Mouse (Mus musculus): ENCODE data around the gene Dnajc7. TPM values are rescaled to one million over a fixed set of nuclear protein-coding genes. Genes with fewer than 3 reads are reported as not detected.
A peak's percentile ranks its signal among the peaks of the same experiment; 100 is the strongest.
"Not testable (repeated sequence)": the region's sequence is repeated elsewhere in the genome, so short reads cannot be mapped to it uniquely, and the experiment has no call there.

Gene Dnajc7
- total RNA-seq, 1 experiment from 2014 or later = 135 TPM

DNA sequence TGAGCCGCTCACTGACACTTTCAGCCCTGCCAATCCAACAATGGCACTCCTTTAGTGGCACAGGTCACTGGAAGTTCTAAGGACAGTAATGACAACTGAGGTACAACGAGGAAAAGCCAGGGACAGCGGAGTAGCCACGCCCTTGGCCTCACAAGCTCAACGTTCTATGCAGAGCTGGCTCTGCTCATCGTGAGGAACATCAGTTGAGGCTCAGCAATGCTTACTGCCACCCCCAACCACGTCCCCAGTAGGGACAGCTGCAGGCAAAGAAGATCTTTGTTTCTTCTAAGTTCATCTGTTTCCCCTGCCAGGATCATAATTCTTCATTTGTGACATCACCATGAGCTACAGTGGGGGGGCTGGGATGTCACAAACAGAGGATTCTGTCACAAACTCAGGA lies 25.4 kb downstream of the Dnajc7 start:
- no peak for ATAC-seq (replicated peaks in 1 of 2; ENCODE audit: insufficient read depth in 1 of 2, low FRiP score in 2 of 2, low TSS enrichment in 1 of 2, low read depth in 1 of 2, poor library complexity in 2 of 2, severe bottlenecking in 2 of 2)

DNA sequence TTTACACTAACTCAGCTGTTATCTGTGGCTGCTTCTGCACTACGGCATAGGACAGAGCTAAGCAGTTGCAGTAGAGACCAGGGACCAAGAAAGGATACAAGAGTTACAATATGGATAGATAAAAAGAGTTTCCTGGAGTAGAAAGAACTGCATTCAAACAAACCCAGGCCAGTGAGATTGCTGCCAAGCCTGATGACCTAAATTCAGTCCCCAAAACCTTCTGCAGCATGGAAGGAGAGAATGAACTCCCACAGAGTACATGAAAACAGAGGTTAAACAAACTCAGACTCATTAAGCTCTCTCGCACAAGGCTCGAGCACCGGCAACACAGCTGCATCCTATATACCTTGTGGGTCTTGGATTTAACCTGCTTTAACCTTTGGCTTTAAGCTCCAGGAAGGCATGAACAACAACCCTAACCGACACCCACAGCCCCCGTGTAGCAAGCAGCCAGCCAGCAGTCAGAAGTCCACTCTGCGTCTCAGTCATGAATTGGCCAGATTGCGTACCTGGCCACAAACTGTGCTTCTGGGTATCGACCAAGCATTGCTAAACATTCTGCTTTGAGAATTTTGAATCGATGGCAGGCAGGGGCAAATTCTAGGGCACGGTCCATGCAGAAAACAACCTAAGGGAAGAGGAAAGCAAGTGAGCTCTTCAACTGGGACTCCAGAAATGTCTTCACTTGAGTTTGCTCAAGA lies 27.5 kb downstream of the Dnajc7 start:
- no peak for ATAC-seq (replicated peaks in 1 of 2; ENCODE audit: insufficient read depth in 1 of 2, low FRiP score in 2 of 2, low TSS enrichment in 1 of 2, low read depth in 1 of 2, poor library complexity in 2 of 2, severe bottlenecking in 2 of 2)

DNA sequence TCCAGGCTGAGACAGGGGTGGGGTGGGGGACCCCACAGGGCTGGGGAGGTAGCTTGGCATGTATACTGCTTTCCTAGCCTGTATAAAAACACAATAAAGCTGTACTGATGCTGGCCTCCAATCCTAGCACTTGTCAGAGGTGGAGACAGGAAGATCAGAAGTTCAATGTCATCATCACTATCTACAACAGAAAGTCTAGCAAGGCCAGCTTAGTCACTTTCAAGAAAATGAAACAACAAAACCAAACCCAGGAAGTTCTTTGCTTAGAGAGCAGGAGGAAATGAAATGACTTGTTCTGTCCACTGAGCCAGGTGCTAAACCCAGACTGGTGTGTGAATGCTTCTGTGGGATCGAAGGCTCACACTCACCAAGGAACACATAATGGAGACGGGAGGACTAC lies 31.5 kb downstream of the Dnajc7 start:
- no peak for ATAC-seq (replicated peaks in 1 of 2; ENCODE audit: insufficient read depth in 1 of 2, low FRiP score in 2 of 2, low TSS enrichment in 1 of 2, low read depth in 1 of 2, poor library complexity in 2 of 2, severe bottlenecking in 2 of 2)

DNA sequence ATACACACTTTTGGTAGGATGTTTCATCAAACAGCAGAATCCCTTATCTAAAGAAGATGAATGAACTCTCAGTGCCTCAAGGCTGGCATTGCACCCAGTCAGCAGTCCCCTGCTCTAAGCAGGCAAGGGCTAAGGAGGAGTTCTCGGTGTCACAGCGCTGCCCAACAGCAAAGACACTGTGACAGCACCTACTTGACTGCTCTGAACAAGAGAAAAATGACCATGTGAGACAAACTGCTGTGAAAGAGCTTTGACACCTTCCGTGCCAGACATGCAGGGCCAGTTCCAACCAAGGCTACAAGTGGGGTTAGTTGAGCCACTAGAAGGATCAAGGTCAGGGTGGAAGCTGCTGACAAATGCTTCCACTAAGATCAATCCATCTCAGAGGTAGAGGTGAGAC lies 34.8 kb downstream of the Dnajc7 start:
- ATAC-seq (replicated peaks in 1 of 2; ENCODE audit: insufficient read depth in 1 of 2, low FRiP score in 2 of 2, low TSS enrichment in 1 of 2, low read depth in 1 of 2, poor library complexity in 2 of 2, severe bottlenecking in 2 of 2) = no peak

DNA sequence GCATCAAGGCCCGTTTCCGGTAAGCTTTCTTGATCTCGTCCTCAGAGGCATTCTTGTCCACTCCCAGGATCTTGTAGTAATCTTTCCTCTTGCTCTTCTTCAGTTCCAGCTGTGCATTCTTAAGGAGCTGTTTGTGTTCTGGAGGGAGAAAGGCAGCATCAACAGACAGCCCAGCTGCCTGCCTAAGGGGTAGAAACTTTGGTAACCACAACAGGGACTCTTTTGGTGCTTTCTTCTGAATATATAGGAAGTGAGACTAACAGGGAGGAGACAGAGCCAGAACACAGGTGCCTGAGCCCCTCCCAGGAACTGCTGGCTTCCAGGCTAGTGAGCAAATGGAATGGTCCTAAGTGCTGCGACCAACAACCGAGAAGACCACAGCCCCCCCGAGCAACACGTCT lies 35.4 kb downstream of the Dnajc7 start:
- no peak for ATAC-seq (replicated peaks in 1 of 2; ENCODE audit: insufficient read depth in 1 of 2, low FRiP score in 2 of 2, low TSS enrichment in 1 of 2, low read depth in 1 of 2, poor library complexity in 2 of 2, severe bottlenecking in 2 of 2)

DNA sequence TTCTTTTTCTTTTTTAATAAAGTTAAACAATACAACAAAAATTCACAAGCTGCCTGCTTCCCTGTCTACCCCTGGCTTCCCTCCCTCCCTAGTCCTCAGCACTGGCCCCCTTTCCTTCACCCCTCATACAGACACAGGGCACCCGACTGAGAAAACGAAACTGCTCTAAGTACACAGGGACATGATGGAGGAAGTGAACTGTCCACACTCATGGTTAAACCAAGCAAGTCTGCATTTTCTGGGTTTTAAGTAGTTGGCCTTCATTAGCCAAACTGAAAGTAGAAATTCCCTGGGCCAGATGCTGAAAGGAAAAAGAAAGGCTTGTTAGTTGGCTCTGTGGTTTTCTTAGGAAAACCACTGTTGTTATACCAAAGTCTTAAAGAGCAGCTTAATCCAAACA lies 37.1 kb downstream of the Dnajc7 start:
- peak; percentile 11 to 54; a peak in 1 of 4 replicates for ATAC-seq (replicated peaks in 1 of 2; ENCODE audit: insufficient read depth in 1 of 2, low FRiP score in 2 of 2, low TSS enrichment in 1 of 2, low read depth in 1 of 2, poor library complexity in 2 of 2, severe bottlenecking in 2 of 2)

DNA sequence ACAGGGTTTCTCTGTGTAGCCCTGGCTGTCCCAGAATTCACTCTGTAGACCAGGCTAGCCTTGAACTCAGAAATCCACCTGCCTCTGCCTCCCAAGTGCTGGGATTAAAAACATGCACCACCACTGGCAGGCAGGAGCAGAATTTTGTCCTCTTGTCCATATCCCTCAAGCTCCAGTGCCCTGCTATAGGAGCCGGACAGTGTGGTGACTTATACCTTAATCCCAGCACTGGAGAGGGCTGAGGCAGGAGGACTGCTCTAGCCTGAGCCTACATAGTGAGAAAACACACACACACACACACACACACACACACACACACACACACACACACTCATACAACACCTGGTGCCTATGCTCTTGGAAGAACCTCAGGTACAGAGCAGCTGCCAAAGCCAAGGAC lies 37.6 kb downstream of the Dnajc7 start:
- ATAC-seq (replicated peaks in 1 of 2; ENCODE audit: insufficient read depth in 1 of 2, low FRiP score in 2 of 2, low TSS enrichment in 1 of 2, low read depth in 1 of 2, poor library complexity in 2 of 2, severe bottlenecking in 2 of 2) = not testable (repeated sequence)

DNA sequence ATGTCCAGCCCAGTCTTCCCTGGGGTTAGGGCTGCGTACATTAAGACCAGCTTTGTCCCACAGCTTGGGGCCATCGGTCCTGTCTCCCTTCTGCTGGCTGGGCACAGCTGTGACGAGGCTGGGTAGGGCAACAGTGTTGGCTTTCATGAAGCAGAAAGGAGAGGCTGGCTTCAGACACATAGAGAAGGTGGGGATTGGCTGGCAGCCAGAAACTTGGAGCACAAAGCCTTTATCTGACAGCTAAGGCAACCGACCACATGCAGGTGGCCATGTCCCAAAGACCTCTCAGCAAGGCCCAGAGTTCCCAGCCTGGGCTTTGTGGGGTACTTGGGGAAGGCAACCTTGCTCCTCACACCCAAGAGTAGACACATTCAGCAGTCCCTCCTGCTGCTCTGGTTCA lies 38.2 kb downstream of the Dnajc7 start:
- ATAC-seq (replicated peaks in 1 of 2; ENCODE audit: insufficient read depth in 1 of 2, low FRiP score in 2 of 2, low TSS enrichment in 1 of 2, low read depth in 1 of 2, poor library complexity in 2 of 2, severe bottlenecking in 2 of 2) = peak; percentile 21 to 40; a peak in 1 of 4 replicates

DNA sequence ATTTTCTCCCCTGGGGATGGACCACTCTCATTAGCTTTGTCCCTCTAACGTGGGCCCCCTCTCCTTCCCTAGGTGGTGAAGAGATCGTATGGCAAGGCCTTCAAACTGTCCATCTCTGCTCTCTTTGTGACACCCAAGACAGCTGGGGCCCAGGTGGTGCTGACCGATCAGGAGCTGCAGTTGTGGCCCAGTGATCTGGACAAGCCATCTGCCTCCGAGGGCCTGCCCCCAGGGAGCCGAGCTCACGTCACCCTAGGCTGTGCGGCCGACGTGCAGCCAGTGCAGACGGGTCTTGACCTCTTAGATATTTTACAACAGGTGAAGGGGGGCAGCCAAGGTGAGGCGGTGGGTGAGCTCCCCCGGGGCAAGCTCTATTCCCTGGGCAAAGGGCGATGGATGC lies 39.7 kb downstream of the Dnajc7 start:
- ATAC-seq (replicated peaks in 1 of 2; ENCODE audit: insufficient read depth in 1 of 2, low FRiP score in 2 of 2, low TSS enrichment in 1 of 2, low read depth in 1 of 2, poor library complexity in 2 of 2, severe bottlenecking in 2 of 2) = no peak

DNA sequence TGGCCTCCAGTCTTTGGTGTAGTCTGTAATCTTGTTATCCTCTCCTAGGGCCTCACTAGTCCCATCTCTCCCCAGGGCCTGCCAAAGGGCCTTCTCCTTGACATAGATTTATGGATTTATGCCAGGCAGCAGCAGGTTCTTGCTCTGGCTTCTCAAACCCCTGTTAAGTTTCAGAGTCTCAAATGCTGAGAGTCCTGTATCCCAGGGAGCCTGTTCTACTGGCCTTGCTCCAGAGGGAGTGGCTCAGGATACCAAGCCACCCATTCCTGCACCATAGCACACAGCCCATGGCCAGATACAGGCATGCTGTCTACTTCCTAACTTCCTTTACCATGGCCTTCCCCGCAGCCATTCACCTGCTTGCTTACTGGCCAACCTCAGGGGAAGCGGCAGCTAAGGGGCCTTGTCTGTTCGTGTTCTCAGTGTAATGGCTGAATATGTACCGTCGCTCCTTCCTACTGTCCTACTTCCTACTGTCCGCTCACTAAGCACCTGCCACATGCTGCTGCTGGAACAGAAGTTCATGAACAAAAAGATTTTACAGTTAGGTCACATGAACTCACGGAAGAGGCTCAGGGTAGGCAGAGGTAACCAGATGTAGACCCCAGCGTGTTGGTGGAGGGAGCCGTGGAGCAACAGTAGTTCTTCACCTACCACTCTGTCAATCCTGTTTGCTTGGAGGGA lies 40.7 kb downstream of the Dnajc7 start:
- ATAC-seq (replicated peaks in 1 of 2; ENCODE audit: insufficient read depth in 1 of 2, low FRiP score in 2 of 2, low TSS enrichment in 1 of 2, low read depth in 1 of 2, poor library complexity in 2 of 2, severe bottlenecking in 2 of 2) = no peak

DNA sequence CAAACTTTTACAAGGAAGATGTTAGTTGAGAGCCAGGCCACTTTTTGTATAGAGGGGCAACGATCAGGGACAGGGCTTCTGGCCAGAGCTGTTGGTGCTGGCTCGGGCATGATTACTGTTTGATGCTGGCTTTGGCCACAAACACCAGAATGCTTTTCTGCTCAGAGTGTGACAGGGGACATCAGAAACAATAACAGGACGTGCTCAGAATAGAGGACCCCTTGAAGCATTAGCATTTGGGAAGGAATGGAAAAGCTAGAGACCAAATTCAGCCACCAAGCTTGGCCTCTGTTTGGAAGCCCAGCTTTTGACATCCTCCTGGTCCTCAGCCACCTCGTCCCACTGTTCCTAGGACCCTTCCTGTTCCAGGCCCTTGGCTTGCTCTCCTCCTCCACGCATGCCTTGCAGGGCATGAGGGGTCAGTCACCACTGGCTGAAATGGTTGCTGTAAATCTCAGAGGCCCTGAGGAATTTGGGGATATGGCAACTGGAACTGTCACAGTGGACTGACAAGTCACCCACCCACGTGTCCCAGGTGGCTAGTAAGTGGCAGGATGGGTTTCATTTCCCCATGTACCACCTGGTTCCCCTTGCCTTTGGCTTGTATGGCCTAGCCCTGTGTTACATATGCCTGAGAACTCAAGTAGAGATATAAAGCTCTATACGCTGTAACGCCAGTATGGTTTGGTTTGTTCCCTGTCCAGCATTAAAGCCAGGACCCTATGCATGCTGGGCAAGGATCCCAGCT lies 41.9 kb downstream of the Dnajc7 start:
- ATAC-seq (replicated peaks in 1 of 2; ENCODE audit: insufficient read depth in 1 of 2, low FRiP score in 2 of 2, low TSS enrichment in 1 of 2, low read depth in 1 of 2, poor library complexity in 2 of 2, severe bottlenecking in 2 of 2) = no peak

DNA sequence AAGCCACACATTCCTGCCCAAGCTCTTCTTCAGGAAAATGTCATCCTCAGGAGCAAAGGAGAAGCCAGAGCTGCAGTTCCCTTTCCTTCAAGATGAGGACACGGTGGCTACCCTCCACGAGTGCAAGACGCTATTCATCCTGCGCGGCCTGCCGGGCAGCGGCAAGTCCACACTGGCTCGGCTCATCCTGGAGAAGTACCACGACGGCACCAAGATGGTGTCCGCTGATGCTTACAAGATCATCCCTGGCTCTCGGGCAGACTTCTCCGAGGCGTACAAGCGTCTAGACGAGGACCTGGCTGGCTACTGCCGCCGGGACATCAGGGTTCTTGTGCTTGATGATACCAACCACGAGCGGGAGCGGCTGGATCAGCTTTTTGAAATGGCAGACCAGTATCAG lies 43.7 kb downstream of the Dnajc7 start:
- ATAC-seq (replicated peaks in 1 of 2; ENCODE audit: insufficient read depth in 1 of 2, low FRiP score in 2 of 2, low TSS enrichment in 1 of 2, low read depth in 1 of 2, poor library complexity in 2 of 2, severe bottlenecking in 2 of 2) = no peak

DNA sequence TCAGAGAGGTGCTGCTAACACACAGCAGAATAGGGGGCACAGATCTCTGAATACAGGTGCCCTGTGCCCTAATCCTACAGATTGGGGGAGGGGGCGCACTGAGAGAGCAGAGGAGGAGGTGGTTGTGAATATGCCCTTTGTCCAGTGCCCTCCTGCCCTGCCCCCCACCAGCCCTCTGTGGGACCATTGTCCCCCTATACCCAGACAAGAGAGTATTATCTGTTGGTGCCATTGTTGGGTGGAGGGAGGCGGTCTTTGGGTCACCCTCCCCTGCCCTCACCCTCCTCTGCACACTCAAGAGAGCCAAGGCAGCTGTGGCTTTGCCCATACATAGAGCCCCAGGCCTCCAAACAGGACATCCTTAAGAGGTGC lies 44.5 kb downstream of the Dnajc7 start:
- no peak for ATAC-seq (replicated peaks in 1 of 2; ENCODE audit: insufficient read depth in 1 of 2, low FRiP score in 2 of 2, low TSS enrichment in 1 of 2, low read depth in 1 of 2, poor library complexity in 2 of 2, severe bottlenecking in 2 of 2)

DNA sequence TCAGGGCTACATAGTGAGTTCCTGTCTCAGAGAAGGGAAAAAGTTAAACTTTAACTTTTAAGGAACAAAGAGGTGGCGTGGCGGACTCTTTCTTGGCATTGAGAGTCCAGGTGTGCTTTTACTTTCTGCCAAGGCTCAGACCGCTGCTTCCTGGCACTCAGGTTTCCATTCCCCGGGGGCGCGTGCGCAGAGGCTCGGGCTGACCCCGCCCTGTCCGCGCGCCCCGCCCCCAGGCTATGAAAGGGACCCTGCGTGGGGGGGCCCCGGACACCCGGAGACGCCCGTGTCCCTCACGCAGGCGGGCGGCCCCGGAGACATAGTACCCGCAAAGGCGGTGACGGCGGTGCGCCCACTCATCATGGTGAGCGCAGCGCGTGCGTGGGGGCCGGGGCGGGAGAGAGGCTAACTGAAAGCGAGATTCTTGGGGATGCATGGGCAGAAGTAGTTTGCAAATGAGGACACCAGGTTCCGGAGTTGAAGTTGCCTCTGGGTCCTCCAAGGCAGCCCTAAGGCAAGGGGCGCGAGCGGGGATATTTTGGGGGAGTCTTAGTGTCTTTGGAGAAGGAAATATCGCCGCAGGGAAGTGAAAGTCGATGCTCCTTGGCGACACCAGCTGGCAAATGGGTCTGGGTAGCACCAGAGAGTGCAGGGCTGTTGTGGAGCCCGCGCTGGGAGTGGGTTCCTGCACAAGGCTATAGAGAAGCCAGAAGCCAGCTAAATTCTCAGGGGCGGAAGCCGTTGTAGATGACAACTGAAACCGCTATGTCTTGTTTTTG lies 45.1 kb downstream of the Dnajc7 start, which contains the start of gene Cnp:
Cnp (plus strand) TSS at position 197 of the 776 bp plus-strand sequence.
- ATAC-seq (replicated peaks in 1 of 2; ENCODE audit: insufficient read depth in 1 of 2, low FRiP score in 2 of 2, low TSS enrichment in 1 of 2, low read depth in 1 of 2, poor library complexity in 2 of 2, severe bottlenecking in 2 of 2) = peak; percentile 50 to 54

DNA sequence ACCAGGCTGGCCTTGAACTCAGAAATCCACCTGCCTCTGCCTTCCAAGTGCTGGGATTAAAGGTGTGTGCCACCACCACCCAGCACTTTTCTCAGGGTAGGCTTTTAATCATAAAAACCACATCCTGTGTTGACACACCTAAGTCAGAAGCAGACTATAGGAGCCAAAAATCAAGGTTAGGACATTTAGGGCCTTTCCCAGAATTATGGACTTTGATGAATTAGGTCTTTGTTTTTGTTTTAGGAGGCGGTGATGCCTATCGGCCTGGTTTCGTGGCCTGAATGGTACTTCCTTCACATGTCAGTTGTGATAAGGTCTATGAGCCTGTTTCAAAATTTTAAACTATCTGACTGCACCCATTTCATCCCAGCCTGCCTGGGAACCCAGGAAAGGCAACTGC lies 45.8 kb downstream of the Dnajc7 start:
- ATAC-seq (replicated peaks in 1 of 2; ENCODE audit: insufficient read depth in 1 of 2, low FRiP score in 2 of 2, low TSS enrichment in 1 of 2, low read depth in 1 of 2, poor library complexity in 2 of 2, severe bottlenecking in 2 of 2) = no peak

DNA sequence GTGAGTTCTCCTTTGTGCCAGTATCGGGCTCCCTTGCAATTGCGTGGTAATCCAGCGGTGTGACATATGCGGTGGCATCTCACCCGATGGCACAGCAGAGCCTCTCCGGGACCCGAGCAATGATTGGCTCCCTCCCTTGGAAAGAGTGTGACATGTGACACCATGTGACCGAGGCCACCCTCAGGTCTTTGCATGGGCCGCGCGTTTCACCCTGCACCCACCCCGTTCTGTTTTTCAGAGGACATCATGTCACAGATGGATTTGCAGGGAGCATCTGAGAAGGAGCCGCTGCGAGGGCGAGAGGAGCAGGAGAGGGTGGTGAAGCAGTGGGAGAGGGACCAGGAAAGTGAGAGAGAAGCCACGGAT lies 48.8 kb downstream of the Dnajc7 start:
- ATAC-seq (replicated peaks in 1 of 2; ENCODE audit: insufficient read depth in 1 of 2, low FRiP score in 2 of 2, low TSS enrichment in 1 of 2, low read depth in 1 of 2, poor library complexity in 2 of 2, severe bottlenecking in 2 of 2) = peak; percentile 18 to 50; a peak in 3 of 4 replicates

DNA sequence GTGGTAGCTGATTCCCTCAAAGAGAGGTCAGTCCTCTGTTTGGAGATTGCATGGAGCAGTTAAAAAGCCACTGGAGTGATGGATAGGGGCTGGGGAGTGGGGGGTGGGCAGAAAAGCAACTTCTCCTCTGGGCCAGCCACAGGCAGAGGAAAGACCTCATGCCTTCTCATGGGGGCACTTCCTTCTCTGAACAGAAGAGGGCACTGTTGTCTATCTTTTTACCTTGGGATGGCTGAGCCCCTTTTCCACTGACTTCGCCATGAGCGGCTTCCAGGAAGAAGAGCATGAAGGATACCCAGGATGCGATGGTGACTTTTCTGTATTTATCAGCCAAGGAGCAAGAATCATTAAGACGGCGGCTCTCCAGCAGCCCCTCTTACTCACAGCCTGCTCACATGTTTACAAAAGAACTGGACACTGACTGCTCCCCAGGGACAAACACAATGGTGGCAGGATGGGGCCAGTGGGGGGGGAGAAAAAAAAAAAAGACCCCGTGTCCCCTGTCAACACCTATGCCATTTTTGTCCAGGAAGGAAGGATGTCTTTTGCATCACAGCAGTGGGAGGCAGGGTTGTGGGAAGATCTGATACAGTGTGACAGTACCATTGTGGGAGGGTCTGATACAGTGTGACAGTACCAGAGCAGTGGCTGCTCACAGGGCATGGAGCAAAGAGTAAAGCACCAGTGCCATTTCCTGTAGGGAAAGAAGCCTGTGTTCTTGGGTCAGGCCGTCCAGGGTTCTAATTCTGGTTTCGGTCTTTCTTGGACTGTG lies 49.4 kb downstream of the Dnajc7 start:
- ATAC-seq (replicated peaks in 1 of 2; ENCODE audit: insufficient read depth in 1 of 2, low FRiP score in 2 of 2, low TSS enrichment in 1 of 2, low read depth in 1 of 2, poor library complexity in 2 of 2, severe bottlenecking in 2 of 2) = peak; percentile 61 to 67; a peak in 3 of 4 replicates

All from hematopoietic stem cell, adult 5-6 weeks (primary cell).